Comparison of ENCODE assay signal across 1 mouse cellular context in the genomic region with DNA sequence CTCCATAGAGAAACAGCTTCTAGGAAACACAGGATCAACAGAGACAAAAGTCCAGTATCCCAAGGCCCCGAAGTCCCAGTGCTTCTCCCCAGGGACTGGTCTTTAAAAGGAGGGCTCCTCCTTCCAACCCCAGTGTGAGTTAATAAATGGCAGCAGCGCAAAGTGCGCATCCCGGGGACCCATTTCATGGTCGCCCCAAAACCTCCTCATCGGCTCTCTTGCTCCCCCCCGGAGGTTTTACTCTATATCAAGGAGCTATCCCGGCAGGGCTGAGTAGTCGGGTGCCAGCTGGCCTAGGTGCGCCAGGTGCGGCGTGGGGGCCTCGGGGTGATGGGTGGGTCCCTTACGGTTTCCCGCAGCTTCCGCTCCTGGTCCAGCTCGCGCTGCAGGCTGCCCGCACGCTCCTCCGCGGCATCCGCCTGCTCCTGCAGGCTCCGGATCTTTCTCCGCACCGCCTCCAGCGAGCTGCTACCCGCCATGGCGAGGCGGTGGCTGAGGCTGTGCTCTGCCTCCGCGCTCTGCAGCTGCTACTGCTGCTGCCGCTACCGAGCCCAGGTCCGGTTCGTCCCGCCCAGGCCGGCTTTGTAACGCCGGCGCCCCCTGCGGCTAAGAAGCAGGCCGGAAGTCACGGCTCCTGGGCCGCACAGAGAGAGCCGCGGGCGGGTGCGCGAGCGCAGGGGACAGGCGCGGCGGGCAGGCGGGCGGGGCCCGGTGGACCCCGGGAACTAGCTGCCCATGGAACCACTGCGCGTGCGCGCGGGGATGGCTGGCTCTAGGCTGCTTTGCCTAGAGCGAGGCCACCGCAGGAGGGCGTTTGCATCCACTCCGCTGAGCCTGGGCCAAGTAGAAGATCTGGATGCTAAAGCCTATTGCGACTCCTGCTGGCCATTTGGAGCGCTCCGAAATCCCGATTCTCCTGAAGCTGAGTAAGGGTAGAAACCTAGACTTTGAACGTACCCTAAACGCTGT.
TF ChIP-seq lines count a peak whose summit lies in the region.

No protein-coding gene starts in this region.

TF ChIP-seq in CH12.LX, 34 proteins besides CTCF, POLR2A, EP300 and RAD21:
- TF ChIP-seq ZC3H11A (IDR thresholded peaks at IDR 0.05; ENCODE audit: low read depth, low read length) = peak; percentile 30; the same call in 1 of the 2 replicates
- TF ChIP-seq ZNF384 (IDR thresholded peaks at IDR 0.05; ENCODE audit: low read depth, low read length) = peak; percentile 53; the same call in 1 of the 2 replicates
- TF ChIP-seq IRF4 (IDR thresholded peaks at IDR 0.05; ENCODE audit: low read depth, low read length) = peak; percentile 73
- no peak for TF ChIP-seq USF2 (conservative IDR thresholded peaks at IDR 0.05; ENCODE audit: low read depth, low read length)
- no peak for TF ChIP-seq ZKSCAN1 (IDR thresholded peaks at IDR 0.05; ENCODE audit: borderline replicate concordance, low read depth, low read length)
- TF ChIP-seq CHD1 (IDR thresholded peaks at IDR 0.05; ENCODE audit: low read depth, low read length) = no peak
- no peak for TF ChIP-seq USF1 (IDR thresholded peaks at IDR 0.05; ENCODE audit: low read depth, low read length)
- TF ChIP-seq SIN3A (IDR thresholded peaks at IDR 0.05; ENCODE audit: low read length) = peak; percentile 81
- TF ChIP-seq NELFE (IDR thresholded peaks at IDR 0.05; ENCODE audit: low read depth, low read length) = peak; percentile 82
- peak; percentile 58; the same call in 1 of the 2 replicates for TF ChIP-seq HCFC1 (IDR thresholded peaks at IDR 0.05; ENCODE audit: low read depth, low read length)
- peak; percentile 51; the same call in 1 of the 2 replicates for TF ChIP-seq MXI1 (IDR thresholded peaks at IDR 0.05; ENCODE audit: low read depth, low read length)
- peak; percentile 85 for TF ChIP-seq TCF12 (IDR thresholded peaks at IDR 0.05; ENCODE audit: low read depth, low read length)
- TF ChIP-seq ZMIZ1 (IDR thresholded peaks at IDR 0.05; ENCODE audit: low read depth, low read length) = peak; percentile 73
- TF ChIP-seq MAX (IDR thresholded peaks at IDR 0.05; ENCODE audit: low read length) = 0 out of 2 replicates have a peak, but pooled peaks have one; percentile 22
- no peak for TF ChIP-seq E2F4 (IDR thresholded peaks at IDR 0.05; ENCODE audit: insufficient replicate concordance, low read depth, low read length)
- no peak for TF ChIP-seq JUN (IDR thresholded peaks at IDR 0.05; ENCODE audit: insufficient read depth, low read depth, low read length)
- TF ChIP-seq MEF2A (IDR thresholded peaks at IDR 0.05; ENCODE audit: borderline replicate concordance, low read depth, low read length) = peak; percentile 66
- no peak; the same call in 1 of the 2 replicates for TF ChIP-seq MAFK (IDR thresholded peaks at IDR 0.05; ENCODE audit: insufficient replicate concordance, low read length)
- peak; percentile 87 for TF ChIP-seq SMC3 (IDR thresholded peaks at IDR 0.05; ENCODE audit: low read depth, low read length)
- no peak for TF ChIP-seq TBP (conservative IDR thresholded peaks at IDR 0.05; ENCODE audit: low read depth, low read length)
- no peak for TF ChIP-seq MYC (IDR thresholded peaks at IDR 0.05; ENCODE audit: low read depth, low read length)
- no peak for TF ChIP-seq CHD2 (IDR thresholded peaks at IDR 0.05; ENCODE audit: low read length)
- TF ChIP-seq JUND (conservative IDR thresholded peaks at IDR 0.05; ENCODE audit: low read depth, low read length) = no peak
- TF ChIP-seq MAZ (IDR thresholded peaks at IDR 0.05; ENCODE audit: low read depth, low read length) = peak; percentile 48; the same call in 1 of the 2 replicates
- peak; percentile 96 for TF ChIP-seq NRF1 (IDR thresholded peaks at IDR 0.05; ENCODE audit: low read depth, low read length)
- TF ChIP-seq ELF1 (IDR thresholded peaks at IDR 0.05; ENCODE audit: low read depth, low read length) = peak; percentile 91
- TF ChIP-seq UBTF (IDR thresholded peaks at IDR 0.05; ENCODE audit: low read depth, low read length) = peak; percentile 94
- TF ChIP-seq ETS1 (conservative IDR thresholded peaks at IDR 0.05; ENCODE audit: low read depth, low read length) = no peak; the same call in 1 of the 2 replicates
